Comparison of ENCODE assay signal across 8 mouse cellular contexts in genomic region chr8:122331134-122331523, GRCm38 (mm10). TPM values are rescaled to one million over a fixed set of nuclear protein-coding genes. Genes with fewer than 3 reads are reported as not detected.
DNase-seq lines count a peak whose midpoint lies in the region; ATAC-seq lines count a peak whose summit lies in the region.

No protein-coding gene starts in this region.

- H3K27me3 ChIP-seq in embryonic facial prominence, embryonic 13.5 days, result peaks cover 23% of the 10 kb centered on the region
- H3K27me3 ChIP-seq in hindbrain, embryonic 16.5 days (replicated peaks; ENCODE audit: control insufficient read depth, insufficient read depth, low read length), result peaks cover 15% of the 10 kb centered on the region
- H3K27me3 ChIP-seq in liver, embryonic 13.5 days, result no peaks in the 10 kb centered on the region

- no peak overlapping the region for H3K9ac ChIP-seq in embryonic facial prominence, embryonic 13.5 days
- H3K9ac ChIP-seq in hindbrain, embryonic 16.5 days (ENCODE audit: low read depth, low read length), result peak overlapping the region; percentile 22; the same call in 1 of the 2 replicates
- peak overlapping the region; percentile 75 for H3K9ac ChIP-seq in liver, embryonic 13.5 days

- DNase-seq in adrenal gland, adult (ENCODE audit: inconsistent age in 2 of 2, low spot score in 1 of 2), result peak; percentile 56 to 68
- no peak for DNase-seq in adrenal gland, adult 18-20 months (ENCODE audit: low spot score in 2 of 2)
- no peak for DNase-seq in liver, embryonic 13.5 days
- no peak for DNase-seq in cerebellum, adult 9-10 months
- no peak for DNase-seq in cerebellum, adult 9-11 months
- no peak for DNase-seq in thymus, postnatal 25 days

- peak overlapping the region; percentile 23; the same call in 1 of the 2 replicates for H3K27ac ChIP-seq in embryonic facial prominence, embryonic 13.5 days
- H3K27ac ChIP-seq in hindbrain, embryonic 16.5 days (ENCODE audit: low read depth, low read length), result no peak overlapping the region; the same call in 1 of the 2 replicates
- H3K27ac ChIP-seq in liver, embryonic 13.5 days, result peak overlapping the region; percentile 97

- H3K9me3 ChIP-seq in embryonic facial prominence, embryonic 13.5 days, result no peaks in the 10 kb centered on the region
- no peaks in the 10 kb centered on the region for H3K9me3 ChIP-seq in hindbrain, embryonic 16.5 days (ENCODE audit: control insufficient read depth, low read length)
- H3K9me3 ChIP-seq in liver, embryonic 13.5 days (replicated peaks), result peaks cover 19% of the 10 kb centered on the region

- no peak overlapping the region for H3K4me2 ChIP-seq in embryonic facial prominence, embryonic 13.5 days
- no peak overlapping the region for H3K4me2 ChIP-seq in hindbrain, embryonic 16.5 days (ENCODE audit: low read length)
- no peak overlapping the region; the same call in 1 of the 2 replicates for H3K4me2 ChIP-seq in liver, embryonic 13.5 days

- peaks cover 21% of the 10 kb centered on the region for H3K4me1 ChIP-seq in embryonic facial prominence, embryonic 13.5 days
- peaks cover 14% of the 10 kb centered on the region for H3K4me1 ChIP-seq in hindbrain, embryonic 16.5 days (ENCODE audit: control insufficient read depth, insufficient read depth, low read depth, low read length)
- peaks cover 82% of the 10 kb centered on the region for H3K4me1 ChIP-seq in liver, embryonic 13.5 days (replicated peaks)

- WGBS in embryonic facial prominence, embryonic 13.5 days, result 66% methylated on average over 3 of the region's 3 CpGs
- 56% methylated on average over 3 of the region's 3 CpGs for WGBS in hindbrain, embryonic 16.5 days
- 61% methylated on average over 3 of the region's 3 CpGs for WGBS in liver, embryonic 13.5 days (ENCODE audit: insufficient replicate concordance)

- peaks cover 18% of the 10 kb centered on the region for H3K36me3 ChIP-seq in embryonic facial prominence, embryonic 13.5 days
- no peaks in the 10 kb centered on the region for H3K36me3 ChIP-seq in hindbrain, embryonic 16.5 days (ENCODE audit: control insufficient read depth, insufficient read depth, low read length)
- peaks cover 99% of the 10 kb centered on the region for H3K36me3 ChIP-seq in liver, embryonic 13.5 days

- no peak for ATAC-seq in embryonic facial prominence, embryonic 13.5 days (ENCODE audit: insufficient number of reproducible peaks, insufficient read depth, low FRiP score, low TSS enrichment, low read depth)
- ATAC-seq in hindbrain, embryonic 16.5 days, result no peak
- ATAC-seq in liver, embryonic 13.5 days (ENCODE audit: low read depth), result no peak

- no peak overlapping the region for H3K4me3 ChIP-seq in embryonic facial prominence, embryonic 13.5 days
- no peak overlapping the region for H3K4me3 ChIP-seq in hindbrain, embryonic 16.5 days (ENCODE audit: low read length)
- no peak overlapping the region for H3K4me3 ChIP-seq in liver, embryonic 13.5 days (replicated peaks)

RNA-seq across cellular contexts. Expression of gene Trhr2, which starts 29.4 kb away (rescaled TPM):
- total RNA-seq in adrenal gland, adult 18-20 months (2021), result not detected
- polyA plus RNA-seq in embryonic facial prominence, embryonic 13.5 days (2015; fragmentation: Nextera tagmentation; extraction: Ambion mirVana), result 0.26 and 0.66 TPM in 2 replicates
- polyA plus RNA-seq in hindbrain, embryonic 16.5 days (2015; fragmentation: Nextera tagmentation; extraction: Ambion mirVana), result 0.39 and 0.60 TPM in 2 replicates
- polyA plus RNA-seq in liver, embryonic 13.5 days (2015; fragmentation: Nextera tagmentation; extraction: Ambion mirVana), result not detected in 2 replicates

RNA-seq across cellular contexts. Expression of gene Zc3h18, which starts 45.3 kb away (rescaled TPM):
- total RNA-seq in adrenal gland, adult 18-20 months (2021), result 10 to 100 TPM; 39.9 to 45.1 TPM
- polyA plus RNA-seq in embryonic facial prominence, embryonic 13.5 days (2015; fragmentation: Nextera tagmentation; extraction: Ambion mirVana), result 54.8 and 59.1 TPM in 2 replicates
- 28.8 and 31.8 TPM in 2 replicates for polyA plus RNA-seq in hindbrain, embryonic 16.5 days (2015; fragmentation: Nextera tagmentation; extraction: Ambion mirVana)
- 30.2 and 35.0 TPM in 2 replicates for polyA plus RNA-seq in liver, embryonic 13.5 days (2015; fragmentation: Nextera tagmentation; extraction: Ambion mirVana)

RNA-seq across cellular contexts. Expression of gene Zfpm1, which starts 49.2 kb away (rescaled TPM):
- total RNA-seq in adrenal gland, adult 18-20 months (2021), result 10 to 100 TPM; 11.8 to 14.2 TPM
- polyA plus RNA-seq in embryonic facial prominence, embryonic 13.5 days (2015; fragmentation: Nextera tagmentation; extraction: Ambion mirVana), result 1.7 and 1.8 TPM in 2 replicates
- polyA plus RNA-seq in hindbrain, embryonic 16.5 days (2015; fragmentation: Nextera tagmentation; extraction: Ambion mirVana), result 0.75 and 1.2 TPM in 2 replicates
- 10.0 and 11.7 TPM in 2 replicates for polyA plus RNA-seq in liver, embryonic 13.5 days (2015; fragmentation: Nextera tagmentation; extraction: Ambion mirVana)

Comparison
In these comparisons a context has a peak if more than half of its experiments do, and no peak if none do; other contexts are left out.
1. DNase-seq: peak in adrenal gland, adult (2 of 2); none in adrenal gland, adult 18-20 months (0 of 2), liver, embryonic 13.5 days (single experiment), cerebellum, adult 9-10 months (single experiment), cerebellum, adult 9-11 months (single experiment) and thymus, postnatal 25 days (single experiment).